Mouse (Mus musculus): ENCODE data around the gene Slc12a5. TPM values are rescaled to one million over a fixed set of nuclear protein-coding genes. Genes with fewer than 3 reads are reported as not detected.
A peak's percentile ranks its signal among the peaks of the same experiment; 100 is the strongest.

Slc12a5 gene
- polyA plus RNA-seq, 1 experiment from 2014 or later: 2.0 TPM

DNA sequence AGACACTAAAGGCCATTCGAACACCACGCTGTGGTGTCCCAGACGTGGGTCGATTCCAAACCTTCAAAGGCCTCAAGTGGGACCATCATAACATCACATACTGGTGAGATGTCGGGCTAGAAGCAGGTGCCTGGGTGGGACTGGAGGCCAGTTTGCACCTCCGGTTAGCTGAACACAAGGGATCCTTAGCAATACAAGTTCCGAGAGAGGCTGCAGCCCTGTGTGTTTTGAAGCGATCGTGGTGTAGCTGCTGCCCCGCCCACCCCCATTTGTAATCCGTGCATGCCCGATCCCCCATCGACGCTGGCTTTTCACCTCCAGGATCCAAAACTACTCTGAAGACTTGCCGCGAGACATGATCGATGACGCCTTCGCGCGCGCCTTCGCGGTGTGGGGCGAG is 11.6 kb upstream of the Slc12a5 start:
- H3K9ac ChIP-seq: no peak overlapping the region
- 6% methylated on average over 25 of the region's 25 CpGs for WGBS
- H3K4me2 ChIP-seq (replicated peaks): peak overlapping the region; percentile 35
- no peak overlapping the region for H3K27ac ChIP-seq
- no peak for ATAC-seq (ENCODE audit: insufficient number of reproducible peaks, insufficient read depth, low FRiP score, low TSS enrichment)
- peak overlapping the region; percentile 13; the same call in 1 of the 2 replicates for H3K4me3 ChIP-seq
- peaks cover 72% of the 10 kb centered on the region for H3K27me3 ChIP-seq
- no peaks in the 10 kb centered on the region for H3K36me3 ChIP-seq
- no peaks in the 10 kb centered on the region for H3K9me3 ChIP-seq
- H3K4me1 ChIP-seq: peaks cover 17% of the 10 kb centered on the region

DNA sequence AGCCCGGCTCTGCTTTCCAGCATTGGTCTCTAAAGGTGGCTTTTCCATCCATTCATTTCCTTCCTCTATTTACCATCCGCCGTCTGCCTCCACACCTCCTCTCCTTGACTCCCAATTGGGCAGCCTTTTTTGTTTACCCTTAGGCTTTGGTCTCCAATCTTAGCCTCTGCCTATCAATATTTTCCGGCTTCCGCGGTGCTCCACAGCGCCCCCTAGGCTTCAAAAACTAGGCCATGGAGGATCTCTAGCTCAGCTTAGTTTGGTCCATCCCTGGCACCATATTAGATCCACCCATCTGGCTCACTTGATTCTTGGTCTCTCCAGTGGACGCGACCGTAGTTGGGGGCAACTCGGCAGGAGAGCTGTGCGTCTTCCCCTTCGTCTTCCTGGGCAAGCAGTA is 10.1 kb upstream of the Slc12a5 start:
- peaks cover 17% of the 10 kb centered on the region for H3K4me1 ChIP-seq
- 28% methylated on average over 13 of the region's 13 CpGs for WGBS
- H3K36me3 ChIP-seq: no peaks in the 10 kb centered on the region
- H3K27ac ChIP-seq: no peak overlapping the region
- no peak for ATAC-seq (ENCODE audit: insufficient number of reproducible peaks, insufficient read depth, low FRiP score, low TSS enrichment)
- no peak overlapping the region for H3K9ac ChIP-seq
- peaks cover 73% of the 10 kb centered on the region for H3K27me3 ChIP-seq
- H3K4me2 ChIP-seq (replicated peaks): no peak overlapping the region
- no peaks in the 10 kb centered on the region for H3K9me3 ChIP-seq
- H3K4me3 ChIP-seq: no peak overlapping the region

DNA sequence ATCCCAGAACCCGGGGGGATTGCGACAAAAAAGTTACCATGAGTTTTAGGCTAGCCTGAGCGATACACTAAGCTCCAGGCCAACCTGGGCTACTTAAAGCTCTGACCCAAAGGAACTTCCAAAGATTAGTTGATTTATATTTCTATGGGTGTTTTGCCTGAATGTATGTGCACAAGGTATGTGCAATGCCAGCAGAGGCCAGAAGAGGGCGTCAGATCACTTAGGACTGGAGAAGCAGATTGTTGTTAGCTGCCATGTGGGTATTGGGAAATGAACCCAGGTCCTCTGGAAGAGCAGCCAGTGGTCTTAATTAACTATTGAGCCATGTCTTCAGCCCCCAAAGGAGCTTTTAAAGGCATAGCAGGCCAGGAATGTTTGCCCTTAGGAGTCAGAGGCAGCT is 8.9 kb upstream of the Slc12a5 start:
- H3K4me1 ChIP-seq: peaks cover 17% of the 10 kb centered on the region
- 79% methylated on average over 4 of the region's 4 CpGs for WGBS
- H3K4me2 ChIP-seq (replicated peaks): no peak overlapping the region
- ATAC-seq (ENCODE audit: insufficient number of reproducible peaks, insufficient read depth, low FRiP score, low TSS enrichment): no peak
- peaks cover 74% of the 10 kb centered on the region for H3K27me3 ChIP-seq
- no peak overlapping the region for H3K27ac ChIP-seq
- H3K36me3 ChIP-seq: no peaks in the 10 kb centered on the region
- H3K4me3 ChIP-seq: no peak overlapping the region
- no peak overlapping the region for H3K9ac ChIP-seq
- H3K9me3 ChIP-seq: no peaks in the 10 kb centered on the region

DNA sequence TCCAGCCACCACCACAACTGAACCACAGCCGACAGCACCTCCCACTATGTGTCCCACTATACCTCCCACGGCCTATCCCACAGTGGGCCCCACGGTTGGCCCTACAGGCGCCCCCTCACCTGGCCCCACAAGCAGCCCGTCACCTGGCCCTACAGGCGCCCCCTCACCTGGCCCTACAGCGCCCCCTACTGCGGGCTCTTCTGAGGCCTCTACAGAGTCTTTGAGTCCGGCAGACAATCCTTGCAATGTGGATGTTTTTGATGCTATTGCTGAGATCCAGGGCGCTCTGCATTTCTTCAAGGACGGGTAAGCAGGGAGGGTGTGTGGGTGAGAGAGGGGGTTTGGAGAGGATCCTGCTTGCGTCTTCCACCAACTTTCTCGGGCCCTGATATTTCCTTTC is 8.2 kb upstream of the Slc12a5 start:
- H3K27ac ChIP-seq: no peak overlapping the region
- H3K4me3 ChIP-seq: no peak overlapping the region
- H3K9me3 ChIP-seq: no peaks in the 10 kb centered on the region
- no peak overlapping the region for H3K4me2 ChIP-seq (replicated peaks)
- peaks cover 15% of the 10 kb centered on the region for H3K4me1 ChIP-seq
- no peaks in the 10 kb centered on the region for H3K36me3 ChIP-seq
- ATAC-seq (ENCODE audit: insufficient number of reproducible peaks, insufficient read depth, low FRiP score, low TSS enrichment): no peak
- H3K27me3 ChIP-seq: peaks cover 67% of the 10 kb centered on the region
- H3K9ac ChIP-seq: no peak overlapping the region
- WGBS: 36% methylated on average over 13 of the region's 13 CpGs

DNA sequence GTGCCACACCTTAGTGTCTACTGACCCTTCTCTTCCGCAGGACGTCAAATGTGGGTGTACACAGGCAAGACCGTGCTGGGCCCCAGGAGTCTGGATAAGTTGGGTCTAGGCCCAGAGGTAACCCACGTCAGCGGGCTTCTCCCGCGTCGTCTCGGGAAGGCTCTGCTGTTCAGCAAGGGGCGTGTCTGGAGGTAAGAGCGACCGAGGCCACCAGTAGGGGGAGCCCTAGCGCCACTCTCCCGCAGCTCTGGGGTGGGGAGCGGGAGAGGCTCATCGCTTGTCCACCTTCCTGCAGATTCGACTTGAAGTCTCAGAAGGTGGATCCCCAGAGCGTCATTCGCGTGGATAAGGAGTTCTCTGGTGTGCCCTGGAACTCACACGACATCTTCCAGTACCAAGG is 7.4 kb upstream of the Slc12a5 start:
- H3K27me3 ChIP-seq: peaks cover 59% of the 10 kb centered on the region
- no peak overlapping the region for H3K4me3 ChIP-seq
- H3K27ac ChIP-seq: no peak overlapping the region
- ATAC-seq (ENCODE audit: insufficient number of reproducible peaks, insufficient read depth, low FRiP score, low TSS enrichment): peak; percentile 48; the same call in 1 of the 2 replicates
- H3K36me3 ChIP-seq: no peaks in the 10 kb centered on the region
- under 1% methylated on average over 21 of the region's 21 CpGs for WGBS
- no peak overlapping the region for H3K9ac ChIP-seq
- peaks cover 8% of the 10 kb centered on the region for H3K4me1 ChIP-seq
- no peaks in the 10 kb centered on the region for H3K9me3 ChIP-seq
- peak overlapping the region; percentile 29; the same call in 1 of the 2 replicates for H3K4me2 ChIP-seq (replicated peaks)

DNA sequence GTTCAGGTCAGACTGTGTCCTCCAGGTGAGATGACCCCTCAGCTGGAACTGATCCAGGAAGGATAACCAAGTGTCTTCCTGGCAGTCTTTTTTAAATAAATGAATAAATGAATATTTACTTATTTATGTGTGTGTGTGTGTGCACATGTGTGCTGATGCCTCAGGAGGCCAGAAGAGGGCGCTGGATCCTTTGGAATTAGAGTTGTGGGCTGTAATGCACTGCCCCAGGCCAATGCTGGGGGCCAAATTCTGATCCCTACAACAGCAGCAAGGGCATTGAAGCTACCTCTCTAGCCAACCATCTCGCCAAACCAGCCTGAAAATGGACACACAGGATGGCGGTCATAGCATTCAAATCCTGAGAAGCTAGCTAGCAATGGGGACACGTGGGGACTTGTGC is 4.9 kb upstream of the Slc12a5 start:
- Histone ChIP-seq H3K4me3 (no peak overlapping the region), H3K4me1 (peaks cover 5% of the 10 kb centered on the region; the same call in 1 of the 2 replicates), H3K9me3 (no peaks in the 10 kb centered on the region), H3K27ac (no peak overlapping the region), H3K36me3 (no peaks in the 10 kb centered on the region), H3K4me2 (replicated peaks) (no peak overlapping the region), H3K9ac (no peak overlapping the region), H3K27me3 (peaks cover 34% of the 10 kb centered on the region)
- 63% methylated on average over 4 of the region's 4 CpGs for WGBS
- ATAC-seq (ENCODE audit: insufficient number of reproducible peaks, insufficient read depth, low FRiP score, low TSS enrichment): no peak

DNA sequence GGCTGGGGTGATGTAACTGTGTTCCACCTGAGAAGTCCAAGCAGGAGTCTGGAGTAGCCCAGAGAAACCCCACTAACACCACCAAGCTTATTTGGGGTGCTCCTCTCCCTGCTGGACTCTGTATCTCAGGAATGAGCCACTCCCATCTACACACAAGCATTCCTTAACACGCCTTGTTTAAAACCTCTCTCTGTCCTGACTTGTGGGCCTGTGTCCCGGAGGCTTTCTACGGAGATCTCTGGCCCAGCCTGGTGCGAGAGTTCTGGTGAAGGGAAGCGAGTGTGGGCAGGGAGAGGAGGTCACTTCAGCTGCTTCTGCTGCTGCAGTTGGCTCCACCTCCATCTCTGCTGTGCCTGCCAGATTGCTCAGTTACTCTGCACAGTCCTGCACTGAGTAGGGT is 4.4 kb upstream of the Slc12a5 start:
- Histone ChIP-seq H3K27ac (no peak overlapping the region), H3K4me3 (no peak overlapping the region), H3K9me3 (no peaks in the 10 kb centered on the region), H3K9ac (no peak overlapping the region), H3K4me2 (replicated peaks) (no peak overlapping the region), H3K27me3 (peaks cover 29% of the 10 kb centered on the region), H3K4me1 (peaks cover 9% of the 10 kb centered on the region), H3K36me3 (no peaks in the 10 kb centered on the region)
- 59% methylated on average over 5 of the region's 5 CpGs for WGBS
- ATAC-seq (ENCODE audit: insufficient number of reproducible peaks, insufficient read depth, low FRiP score, low TSS enrichment): no peak

DNA sequence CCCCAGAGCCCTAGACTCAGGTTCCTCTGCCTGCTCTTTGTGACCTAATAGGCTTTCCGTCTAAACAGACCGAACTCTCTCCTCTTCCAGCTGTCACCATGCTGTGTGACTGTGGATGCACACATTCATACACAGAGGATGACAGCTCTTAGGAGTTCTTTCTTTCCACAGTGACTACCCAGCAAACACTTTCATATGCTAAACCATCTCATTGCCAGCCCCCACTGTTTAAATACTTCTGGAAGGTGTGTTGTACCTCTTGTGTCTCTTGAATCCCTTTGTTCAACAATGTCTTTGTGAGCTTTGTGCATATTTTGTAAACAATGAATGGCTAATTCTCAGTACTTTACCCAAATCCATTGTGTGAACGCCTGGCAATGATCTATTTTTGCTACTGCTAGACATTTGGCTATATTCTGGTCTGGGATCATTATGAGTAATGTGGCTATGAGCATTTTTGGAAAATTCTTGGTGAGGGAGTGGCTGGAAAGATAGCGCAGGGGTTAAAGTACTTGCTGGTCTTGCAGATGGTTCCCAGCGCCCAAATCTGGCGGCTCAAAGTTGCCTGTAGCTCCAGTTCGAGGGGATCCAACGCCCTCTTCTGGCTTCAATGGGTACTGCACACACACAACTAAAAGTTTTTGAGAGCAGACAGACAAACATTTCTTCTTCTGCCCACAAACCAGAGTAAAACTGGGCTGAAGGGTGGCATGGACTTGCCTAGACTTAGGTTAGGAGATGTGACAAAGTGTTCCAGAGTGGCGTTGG is 2.9 kb upstream of the Slc12a5 start:
- no peaks in the 10 kb centered on the region for H3K36me3 ChIP-seq
- no peak for ATAC-seq (ENCODE audit: insufficient number of reproducible peaks, insufficient read depth, low FRiP score, low TSS enrichment)
- no peak overlapping the region for H3K9ac ChIP-seq
- H3K27ac ChIP-seq: no peak overlapping the region
- H3K4me2 ChIP-seq (replicated peaks): no peak overlapping the region
- H3K4me3 ChIP-seq: no peak overlapping the region
- peaks cover 16% of the 10 kb centered on the region for H3K27me3 ChIP-seq
- peaks cover 12% of the 10 kb centered on the region for H3K4me1 ChIP-seq
- H3K9me3 ChIP-seq: no peaks in the 10 kb centered on the region
- WGBS: 63% methylated on average over 9 of the region's 9 CpGs

DNA sequence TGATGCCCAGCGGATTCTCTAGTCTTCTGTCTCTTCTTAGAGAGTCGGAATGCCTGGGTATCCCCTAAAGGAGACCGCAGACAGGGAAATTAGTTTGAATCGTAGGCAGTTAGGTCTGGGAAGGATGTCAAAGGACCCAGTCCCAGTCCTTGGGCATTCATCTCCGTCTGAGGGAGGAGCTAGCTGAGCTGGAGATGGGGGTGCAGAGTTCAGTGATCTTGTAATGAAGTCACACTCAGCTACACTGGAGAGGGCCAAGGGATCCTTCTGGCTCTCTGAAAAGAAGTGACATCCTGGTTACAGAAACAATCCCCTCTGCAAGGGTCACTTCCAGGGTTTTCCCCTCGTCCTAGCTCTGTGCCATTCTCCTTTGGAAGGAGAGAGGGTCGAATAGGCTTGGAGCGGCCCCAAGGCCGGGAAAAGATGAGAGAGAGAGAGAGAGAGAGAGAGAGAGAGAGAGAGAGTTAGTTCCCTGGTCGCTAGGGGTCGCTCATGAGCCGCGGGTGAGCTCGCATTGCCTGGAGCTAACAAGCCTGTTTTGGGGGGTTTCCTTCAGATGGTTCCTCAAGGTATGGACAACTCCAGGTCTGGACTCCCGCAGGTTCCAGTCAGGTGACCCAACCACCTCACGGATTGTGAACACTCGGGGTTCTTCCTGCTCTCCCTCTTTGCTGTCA is 1.0 kb downstream of the Slc12a5 start:
- Histone ChIP-seq H3K4me3 (peak overlapping the region; percentile 67), H3K9ac (peak overlapping the region; percentile 63), H3K4me1 (peaks cover 16% of the 10 kb centered on the region), H3K9me3 (no peaks in the 10 kb centered on the region), H3K27ac (no peak overlapping the region), H3K36me3 (no peaks in the 10 kb centered on the region), H3K4me2 (replicated peaks) (peak overlapping the region; percentile 73), H3K27me3 (peaks cover 23% of the 10 kb centered on the region)
- ATAC-seq (ENCODE audit: insufficient number of reproducible peaks, insufficient read depth, low FRiP score, low TSS enrichment): no peak
- 11% methylated on average over 17 of the region's 17 CpGs for WGBS

DNA sequence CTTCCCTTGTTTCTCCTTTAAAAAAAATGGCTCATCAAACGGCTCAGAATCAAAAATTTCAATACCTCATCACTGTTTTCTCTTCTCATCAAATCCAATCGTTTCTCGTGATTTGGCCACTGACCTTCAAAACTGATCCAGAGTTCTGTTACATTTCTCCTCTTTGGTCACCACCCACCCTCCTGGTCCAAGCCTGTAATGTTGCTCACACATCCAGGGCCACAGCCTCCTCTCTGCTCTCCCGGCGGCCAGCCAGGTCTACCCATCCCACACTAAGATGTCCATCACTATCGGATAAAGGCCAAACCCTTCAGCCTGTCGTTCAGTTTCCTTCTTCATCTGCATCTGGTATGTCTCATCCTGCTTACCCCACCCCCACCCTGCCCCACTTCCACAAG is 1.6 kb downstream of the Slc12a5 start:
- Histone ChIP-seq H3K4me3 (no peak overlapping the region), H3K4me1 (peaks cover 16% of the 10 kb centered on the region), H3K27me3 (peaks cover 28% of the 10 kb centered on the region), H3K9me3 (no peaks in the 10 kb centered on the region), H3K9ac (no peak overlapping the region), H3K27ac (no peak overlapping the region), H3K4me2 (replicated peaks) (no peak overlapping the region), H3K36me3 (no peaks in the 10 kb centered on the region)
- WGBS: 44% methylated on average over 7 of the region's 7 CpGs
- ATAC-seq (ENCODE audit: insufficient number of reproducible peaks, insufficient read depth, low FRiP score, low TSS enrichment): no peak

DNA sequence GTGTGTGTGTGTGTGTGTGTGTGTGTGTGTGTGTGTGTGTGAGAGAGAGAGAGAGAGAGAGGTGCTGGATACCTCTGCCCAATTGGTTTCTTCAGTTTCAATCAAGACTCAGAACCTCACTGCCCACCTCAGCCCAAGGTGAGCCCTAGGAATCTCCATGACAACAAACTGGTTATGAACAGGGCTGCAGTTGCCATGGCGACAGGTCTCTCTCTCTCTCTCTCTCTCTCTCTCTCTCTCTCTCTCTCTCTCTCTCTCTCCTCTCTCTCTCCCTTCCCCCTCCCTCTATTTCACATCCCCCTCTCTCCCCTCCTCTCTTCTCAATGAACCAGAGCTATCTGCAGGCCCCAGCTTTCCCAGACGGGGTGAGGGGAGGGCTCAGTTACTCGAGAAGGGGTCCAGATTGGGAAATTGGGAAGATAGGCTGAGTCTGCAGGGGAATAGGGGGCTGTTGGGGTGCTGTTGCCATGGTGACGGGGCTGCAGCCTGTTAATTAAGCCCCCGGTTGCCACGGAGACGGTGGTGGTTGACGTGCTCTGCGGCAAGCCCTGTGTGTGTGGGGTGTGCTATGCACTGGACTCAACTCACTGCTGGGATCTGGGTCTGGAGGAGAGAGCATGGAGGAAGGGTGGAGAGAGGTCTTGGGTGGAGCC is 3.8 kb downstream of the Slc12a5 start:
- H3K36me3 ChIP-seq: no peaks in the 10 kb centered on the region
- 30% methylated on average over 9 of the region's 9 CpGs for WGBS
- H3K4me3 ChIP-seq: no peak overlapping the region
- H3K4me1 ChIP-seq: peaks cover 30% of the 10 kb centered on the region
- no peak overlapping the region for H3K27ac ChIP-seq
- ATAC-seq (ENCODE audit: insufficient number of reproducible peaks, insufficient read depth, low FRiP score, low TSS enrichment): no peak
- no peak overlapping the region for H3K4me2 ChIP-seq (replicated peaks)
- H3K27me3 ChIP-seq: peaks cover 50% of the 10 kb centered on the region
- H3K9ac ChIP-seq: no peak overlapping the region
- H3K9me3 ChIP-seq: no peaks in the 10 kb centered on the region

DNA sequence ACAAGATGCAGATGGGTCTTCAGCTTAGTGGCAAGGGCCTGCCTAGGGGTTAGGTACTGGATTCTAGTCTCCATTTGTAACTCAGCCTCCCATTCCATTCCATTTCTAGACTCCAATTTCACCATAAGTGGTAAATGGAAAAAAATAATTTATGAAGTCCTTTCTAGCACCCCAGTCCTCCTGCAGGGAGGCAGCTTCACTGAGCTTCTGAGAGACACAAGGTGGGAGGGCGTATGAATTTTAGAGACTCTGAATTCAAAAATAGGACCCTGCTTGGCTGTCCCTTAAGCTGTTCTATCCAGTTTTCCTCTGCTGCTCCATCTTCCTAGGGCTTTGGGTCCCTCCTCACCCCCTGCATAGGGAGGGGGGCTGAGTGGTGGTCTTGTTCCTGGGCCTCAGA is 4.4 kb downstream of the Slc12a5 start:
- H3K4me2 ChIP-seq (replicated peaks): no peak overlapping the region
- peaks cover 56% of the 10 kb centered on the region for H3K27me3 ChIP-seq
- H3K9me3 ChIP-seq: no peaks in the 10 kb centered on the region
- H3K9ac ChIP-seq: no peak overlapping the region
- no peaks in the 10 kb centered on the region for H3K36me3 ChIP-seq
- H3K27ac ChIP-seq: no peak overlapping the region
- H3K4me3 ChIP-seq: no peak overlapping the region
- no peak for ATAC-seq (ENCODE audit: insufficient number of reproducible peaks, insufficient read depth, low FRiP score, low TSS enrichment)
- WGBS: 79% methylated on average over 1 of the region's 1 CpGs
- H3K4me1 ChIP-seq: peaks cover 30% of the 10 kb centered on the region

Measured in embryonic facial prominence, embryonic 12.5 days (tissue).